In genomic region chr13:97911013-97911412, GRCm38 (mm10) we compare ENCODE assay signal across 9 mouse cellular contexts.
DNase-seq lines count a peak whose midpoint lies in the region; ATAC-seq and TF ChIP-seq lines count a peak whose summit lies in the region.
"Had no signal": no experiment of that assay in that cellular context is flagged by ENCODE, and none has a peak within 500 bp of the region (broad histone marks: within the 10 kb centered on the region; RNA-seq: fewer than 3 reads in every experiment).

No protein-coding gene starts in this region.

- H3K4me2 ChIP-seq in hindbrain, embryonic 13.5 days, result peak overlapping the region; percentile 27; the same call in 1 of the 2 replicates
- peak overlapping the region; percentile 16; the same call in 1 of the 2 replicates for H3K4me2 ChIP-seq in limb, embryonic 11.5 days (ENCODE audit: low read depth, severe bottlenecking)
- H3K4me2 ChIP-seq in intestine, embryonic 15.5 days (replicated peaks), result no peak overlapping the region

- no peaks in the 10 kb centered on the region for H3K36me3 ChIP-seq in hindbrain, embryonic 13.5 days
- no peaks in the 10 kb centered on the region for H3K36me3 ChIP-seq in limb, embryonic 11.5 days (ENCODE audit: control insufficient read depth, insufficient read depth, low read length)
- H3K36me3 ChIP-seq in intestine, embryonic 15.5 days, result no peaks in the 10 kb centered on the region

- peak; percentile 12 for DNase-seq in lung, postnatal 10 days
- DNase-seq in lung, adult 2 months, result no peak
- DNase-seq in limb, embryonic 11.5 days (ENCODE audit: low spot score), result peak; percentile 61
- peak; percentile 91 for DNase-seq in telencephalon, adult 2 months (ENCODE audit: low read depth, low spot score)
- DNase-seq in cerebellum, adult 18-20 months, result no peak
- DNase-seq in urinary bladder, postnatal 36 days (ENCODE audit: low spot score in 2 of 2), result no peak

- ATAC-seq in hindbrain, embryonic 13.5 days (ENCODE audit: low FRiP score), result no peak; the same call in 1 of the 2 replicates
- ATAC-seq in limb, embryonic 11.5 days (ENCODE audit: insufficient number of reproducible peaks, low FRiP score, low TSS enrichment, low read depth), result no peak
- ATAC-seq in intestine, embryonic 15.5 days, result no peak

- H3K27me3 ChIP-seq in hindbrain, embryonic 13.5 days, result no peaks in the 10 kb centered on the region
- H3K27me3 ChIP-seq in limb, embryonic 11.5 days (ENCODE audit: control insufficient read depth, insufficient read depth, low read length), result no peaks in the 10 kb centered on the region
- H3K27me3 ChIP-seq in intestine, embryonic 15.5 days (replicated peaks), result no peaks in the 10 kb centered on the region

- peak overlapping the region; percentile 76 for H3K27ac ChIP-seq in hindbrain, embryonic 13.5 days
- peak overlapping the region; percentile 56 for H3K27ac ChIP-seq in limb, embryonic 11.5 days (replicated peaks; ENCODE audit: low read depth, low read length)
- no peak overlapping the region for H3K27ac ChIP-seq in intestine, embryonic 15.5 days

- no peak for TF ChIP-seq CTCF in lung, adult 2 months (IDR thresholded peaks at IDR 0.05; ENCODE audit: insufficient read depth, low read length)

- no peak for TF ChIP-seq POLR2A in lung, adult 2 months (IDR thresholded peaks at IDR 0.05; ENCODE audit: borderline replicate concordance, extremely low read depth, low read depth, low read length)

- H3K4me3 ChIP-seq in lung, adult 2 months (replicated peaks; ENCODE audit: extremely low read depth, low read depth, low read length), result no peak overlapping the region
- no peak overlapping the region for H3K4me3 ChIP-seq in hindbrain, embryonic 13.5 days
- no peak overlapping the region for H3K4me3 ChIP-seq in limb, embryonic 11.5 days (ENCODE audit: low read depth, low read length)
- no peak overlapping the region for H3K4me3 ChIP-seq in intestine, embryonic 15.5 days (replicated peaks)
- H3K4me3 ChIP-seq: myocyte had no signal

- 43% methylated on average over 10 of the region's 10 CpGs for WGBS in lung, adult 2 months
- 9% methylated on average over 10 of the region's 10 CpGs for WGBS in hindbrain, embryonic 13.5 days
- 16% methylated on average over 10 of the region's 10 CpGs for WGBS in limb, embryonic 11.5 days
- WGBS in intestine, embryonic 15.5 days, result 25% methylated on average over 10 of the region's 10 CpGs

- no peaks in the 10 kb centered on the region for H3K9me3 ChIP-seq in hindbrain, embryonic 13.5 days
- H3K9me3 ChIP-seq in limb, embryonic 11.5 days (ENCODE audit: control insufficient read depth, low read length), result no peaks in the 10 kb centered on the region
- no peaks in the 10 kb centered on the region for H3K9me3 ChIP-seq in intestine, embryonic 15.5 days

- H3K9ac ChIP-seq in hindbrain, embryonic 13.5 days, result peak overlapping the region; percentile 51
- H3K9ac ChIP-seq in limb, embryonic 11.5 days (ENCODE audit: low read length), result no peak overlapping the region; the same call in 1 of the 2 replicates
- no peak overlapping the region for H3K9ac ChIP-seq in intestine, embryonic 15.5 days

- no peaks in the 10 kb centered on the region for H3K4me1 ChIP-seq in lung, adult 2 months (ENCODE audit: control insufficient read depth, insufficient read depth, low read length)
- peaks cover 10% of the 10 kb centered on the region for H3K4me1 ChIP-seq in hindbrain, embryonic 13.5 days (replicated peaks)
- peaks cover 5% of the 10 kb centered on the region; the same call in 1 of the 2 replicates for H3K4me1 ChIP-seq in limb, embryonic 11.5 days (ENCODE audit: control insufficient read depth, insufficient read depth, low read length)
- 0 out of 2 replicates have a peak, but pooled peaks cover 7% of the 10 kb centered on the region for H3K4me1 ChIP-seq in intestine, embryonic 15.5 days (replicated peaks)

Comparison
In these comparisons a context has a peak if more than half of its experiments do, and no peak if none do; other contexts are left out.
1. DNase-seq: peak in lung, postnatal 10 days (single experiment), limb, embryonic 11.5 days (single experiment) and telencephalon, adult 2 months (single experiment); none in lung, adult 2 months (single experiment), cerebellum, adult 18-20 months (0 of 2) and urinary bladder, postnatal 36 days (0 of 2).